Mouse (Mus musculus) naive thymus-derived CD4-positive, alpha-beta T cell, adult 2 months (primary cell): Measurements from ENCODE around the gene Sh3bp5.
A peak's percentile ranks its signal among the peaks of the same experiment; 100 is the strongest.
"Not testable (repeated sequence)": the region's sequence is repeated elsewhere in the genome, so short reads cannot be mapped to it uniquely, and the experiment has no call there.

Experiments used
- DNase-seq: peaks from one replicate; pipeline ENCODE4 v3.0.0-alpha.2; 2011; ENCODE audit warnings: low read depth

Gene Sh3bp5

DNA sequence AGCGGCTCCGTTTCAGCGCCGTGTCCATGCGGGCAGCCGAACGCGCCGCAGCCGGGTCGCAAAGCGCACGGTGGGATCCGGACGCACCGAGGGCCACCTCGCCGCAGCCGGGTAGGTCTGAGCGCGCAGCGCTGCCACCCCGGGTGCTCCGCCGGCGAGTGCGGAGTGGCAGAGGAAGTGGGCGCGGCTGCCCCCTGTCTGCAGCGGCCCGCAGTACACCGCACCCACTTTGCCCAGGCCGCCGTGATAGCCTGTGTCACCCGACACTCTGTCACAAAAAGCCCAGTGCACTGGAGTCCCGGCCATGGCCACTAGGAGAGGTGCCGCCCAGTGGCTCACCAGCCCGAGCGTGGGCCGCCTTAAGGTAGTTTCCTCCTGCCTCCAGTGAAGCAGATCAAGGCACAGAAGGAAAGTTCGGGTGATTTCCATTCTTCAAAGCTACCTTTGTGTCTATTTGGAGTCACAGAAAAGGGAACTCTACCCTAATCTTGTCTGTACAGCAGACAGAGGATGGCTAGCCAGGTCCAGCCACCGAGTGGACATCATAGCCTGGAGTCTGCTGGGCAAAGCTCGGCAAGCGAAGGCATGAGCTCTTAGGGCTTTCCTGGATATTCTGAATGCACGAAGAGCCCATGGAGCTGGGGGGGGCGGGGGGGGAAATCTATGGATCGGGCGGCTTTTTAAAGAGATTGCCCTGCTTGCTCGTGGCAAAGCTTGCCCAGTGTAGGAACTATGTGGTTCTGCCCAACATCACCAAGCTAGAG lies at the start of gene Sh3bp5:
Sh3bp5 (minus strand) TSS at position 149 of the 764 bp plus-strand sequence.
- DNase-seq = peak; percentile 97

DNA sequence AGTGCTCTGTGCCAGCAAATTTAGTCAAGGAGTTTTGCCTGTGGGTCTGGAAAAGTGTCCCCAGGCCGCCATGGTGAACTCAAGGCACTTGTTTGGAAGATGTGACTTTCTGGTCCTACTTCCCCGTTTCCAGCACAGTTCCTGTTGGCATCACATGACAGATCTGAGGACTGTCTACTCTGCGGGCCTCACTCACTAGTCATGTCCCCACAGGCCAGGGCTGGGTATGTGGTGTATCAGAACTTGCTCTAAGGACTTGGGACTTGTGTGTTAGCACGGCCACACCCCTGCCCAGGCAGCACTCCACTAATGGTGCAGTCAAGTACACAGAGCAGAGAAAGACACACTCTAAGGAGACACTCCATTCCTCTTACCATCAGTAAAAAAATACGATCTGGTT lies 46.5 kb upstream of the Sh3bp5 start:
- no peak for DNase-seq

DNA sequence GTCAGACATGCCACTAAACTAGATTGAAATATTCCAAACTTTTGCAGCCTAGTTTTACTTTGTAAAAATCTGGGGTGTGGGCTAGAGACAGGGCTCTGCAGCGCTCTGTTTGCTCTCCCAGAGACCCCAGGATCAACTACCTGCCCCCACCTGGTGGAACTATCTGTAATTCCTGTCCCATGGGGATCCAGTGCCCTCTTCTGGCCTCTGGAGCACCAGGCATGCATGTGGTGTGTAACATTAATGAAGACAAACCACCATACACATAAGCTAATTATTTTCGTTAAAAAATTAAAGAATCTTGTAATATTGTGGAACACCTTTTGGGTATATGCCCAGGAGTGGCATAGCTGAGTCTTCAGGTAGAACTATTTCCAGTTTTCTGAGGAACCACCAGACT lies 37.4 kb upstream of the Sh3bp5 start:
- no peak for DNase-seq

DNA sequence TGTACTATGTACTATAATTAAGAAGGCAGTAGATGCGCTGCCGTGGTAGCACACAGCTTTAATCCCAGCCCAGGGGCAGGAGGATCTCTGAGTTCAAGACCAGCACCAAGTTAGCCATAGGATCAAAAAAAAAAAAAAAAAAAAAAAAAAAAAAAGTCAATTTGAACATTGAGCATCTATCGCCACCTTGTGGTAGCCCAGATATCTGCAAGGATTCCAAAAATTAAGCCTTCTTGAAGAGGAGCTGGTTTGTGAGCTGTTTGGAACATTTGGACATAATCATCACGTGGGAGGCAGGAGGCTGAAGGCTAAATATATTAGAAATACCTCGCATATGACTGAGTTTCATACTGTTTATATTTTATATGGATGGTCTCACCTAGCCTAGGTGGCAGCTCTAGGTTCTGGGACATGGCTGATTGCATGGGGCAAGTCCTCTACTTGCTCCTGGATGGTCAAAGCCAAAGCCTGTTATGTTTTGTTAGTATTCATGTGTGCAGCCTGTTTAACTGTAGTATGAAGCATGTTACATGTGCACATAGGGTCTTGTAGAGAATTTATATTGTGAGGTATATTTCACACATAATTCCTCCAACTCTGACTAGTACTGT lies 36.7 kb upstream of the Sh3bp5 start:
- DNase-seq = peak; percentile 86

DNA sequence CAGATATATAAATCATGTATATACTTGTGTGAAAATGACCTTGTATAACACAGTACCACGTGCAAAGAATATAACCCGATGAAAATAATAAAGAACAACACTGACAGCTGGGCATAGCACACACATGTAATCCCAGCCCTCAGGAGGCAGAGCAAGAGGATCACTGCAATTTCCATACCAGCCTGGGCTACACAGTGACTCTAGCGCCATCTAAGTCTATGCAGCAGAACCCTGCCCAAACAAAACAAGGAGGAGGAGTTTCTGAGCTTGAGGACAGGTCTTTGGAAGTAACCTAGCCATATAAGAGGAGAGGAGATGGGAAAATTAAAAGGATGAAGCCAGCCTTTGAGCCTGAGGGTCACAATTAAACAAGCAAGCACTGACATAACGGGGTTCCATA lies 33.8 kb upstream of the Sh3bp5 start:
- DNase-seq = no peak

DNA sequence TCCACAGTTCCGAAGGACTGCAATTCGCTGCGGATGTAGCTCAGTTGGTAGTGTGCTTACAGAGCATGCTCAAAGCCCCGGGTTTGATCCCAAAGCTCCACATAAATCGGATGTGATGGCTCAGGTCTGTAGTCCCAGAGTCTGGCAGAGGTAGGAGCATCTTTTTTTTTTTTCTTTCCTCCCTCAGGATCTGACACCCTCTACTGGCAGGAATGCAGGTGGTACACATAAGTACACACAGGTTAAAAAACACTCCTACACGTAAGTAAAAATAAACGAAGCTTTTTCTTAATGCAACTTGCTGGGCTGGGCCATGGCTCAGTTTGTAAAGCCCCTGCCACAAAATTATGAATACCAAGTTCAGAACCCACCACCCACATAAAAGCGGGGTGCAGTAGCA lies 28.3 kb upstream of the Sh3bp5 start:
- no peak for DNase-seq

DNA sequence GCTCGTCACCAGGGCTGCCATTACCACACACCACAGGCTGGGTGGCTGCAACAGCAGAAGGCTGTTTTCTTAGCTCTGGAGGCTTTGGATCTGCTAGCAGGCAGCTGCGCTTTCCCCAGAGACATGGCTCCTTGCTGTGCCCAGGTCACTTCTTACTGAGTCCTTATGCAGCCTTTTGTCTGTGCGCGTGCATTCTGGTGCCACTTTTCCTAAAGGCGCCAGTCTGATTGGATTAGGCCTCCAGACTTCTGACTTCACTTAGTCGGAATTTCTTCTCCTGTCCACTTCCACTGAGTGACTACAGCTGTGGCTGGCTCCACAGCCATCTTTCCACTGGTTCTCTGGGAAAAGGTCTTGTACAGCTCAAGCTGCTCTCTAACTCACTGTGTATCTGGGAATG lies 27.0 kb upstream of the Sh3bp5 start:
- DNase-seq = no peak

DNA sequence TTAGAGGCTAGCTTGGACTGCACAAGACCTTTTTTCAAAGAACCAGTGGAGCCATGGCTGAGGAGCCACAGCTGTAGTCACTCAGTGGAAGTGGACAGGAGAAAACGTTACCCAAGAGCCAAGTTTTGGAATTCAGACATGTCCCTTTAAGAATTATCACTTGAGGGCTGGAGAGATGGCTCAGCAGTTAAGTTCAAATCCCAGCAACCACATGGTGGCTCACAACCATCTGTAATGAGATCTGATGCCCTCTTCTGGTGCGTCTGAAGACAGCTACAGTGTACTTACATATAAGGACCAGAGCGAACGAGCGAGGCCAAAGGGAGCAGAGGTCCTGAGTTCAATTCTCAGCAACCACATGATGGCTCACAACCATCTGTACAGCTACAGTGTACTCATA lies 26.3 kb upstream of the Sh3bp5 start:
- peak; percentile 25 for DNase-seq

DNA sequence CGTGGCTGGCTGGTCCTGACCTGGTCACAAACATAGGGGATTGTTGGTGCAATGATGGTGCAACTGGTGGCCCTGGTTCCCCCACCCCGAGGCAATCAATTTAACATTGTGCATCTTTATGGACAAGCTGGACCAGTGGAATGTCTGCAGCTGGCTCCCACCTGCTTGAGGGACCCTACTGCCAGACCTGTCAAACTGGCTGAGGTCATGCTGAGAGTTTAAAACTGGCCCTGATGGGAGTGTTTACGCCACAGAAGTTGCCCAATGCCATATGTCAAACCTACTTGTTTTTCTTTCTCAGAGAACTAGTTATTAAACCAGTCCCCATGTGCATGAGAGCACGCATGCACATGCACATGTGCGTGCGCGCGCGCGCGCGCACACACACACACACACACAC lies 22.1 kb upstream of the Sh3bp5 start:
- no peak for DNase-seq

DNA sequence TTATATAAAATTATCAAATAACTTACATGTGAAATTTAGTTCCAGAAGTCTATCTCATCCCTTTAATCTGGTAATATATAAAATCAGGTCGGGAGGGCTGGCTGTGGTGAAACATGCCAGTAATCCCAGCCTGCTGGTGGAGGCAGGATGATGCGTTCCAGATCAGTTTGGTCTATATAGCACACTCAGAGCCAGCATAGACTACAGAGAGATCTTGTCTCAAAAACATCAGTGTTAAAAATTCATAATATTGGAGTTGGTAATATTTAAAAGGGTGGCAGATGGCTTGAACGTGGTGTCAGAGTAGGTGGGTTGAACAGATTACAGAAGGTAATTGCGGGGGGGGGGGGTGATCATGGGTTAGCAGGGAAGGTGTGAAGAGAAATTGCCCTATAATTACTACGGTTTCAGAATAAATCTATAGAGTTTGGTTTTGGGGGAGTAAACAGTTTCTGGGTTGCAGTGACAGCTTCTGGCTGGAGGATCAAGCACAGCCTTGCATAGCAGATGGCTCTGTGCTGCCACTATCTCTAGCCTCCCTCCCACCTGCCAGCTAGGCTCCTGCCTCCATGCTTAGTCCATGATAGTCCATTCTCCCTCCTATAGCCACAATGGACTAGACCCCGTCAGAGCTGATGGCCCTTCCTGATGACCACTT lies 20.3 kb upstream of the Sh3bp5 start:
- no peak for DNase-seq

DNA sequence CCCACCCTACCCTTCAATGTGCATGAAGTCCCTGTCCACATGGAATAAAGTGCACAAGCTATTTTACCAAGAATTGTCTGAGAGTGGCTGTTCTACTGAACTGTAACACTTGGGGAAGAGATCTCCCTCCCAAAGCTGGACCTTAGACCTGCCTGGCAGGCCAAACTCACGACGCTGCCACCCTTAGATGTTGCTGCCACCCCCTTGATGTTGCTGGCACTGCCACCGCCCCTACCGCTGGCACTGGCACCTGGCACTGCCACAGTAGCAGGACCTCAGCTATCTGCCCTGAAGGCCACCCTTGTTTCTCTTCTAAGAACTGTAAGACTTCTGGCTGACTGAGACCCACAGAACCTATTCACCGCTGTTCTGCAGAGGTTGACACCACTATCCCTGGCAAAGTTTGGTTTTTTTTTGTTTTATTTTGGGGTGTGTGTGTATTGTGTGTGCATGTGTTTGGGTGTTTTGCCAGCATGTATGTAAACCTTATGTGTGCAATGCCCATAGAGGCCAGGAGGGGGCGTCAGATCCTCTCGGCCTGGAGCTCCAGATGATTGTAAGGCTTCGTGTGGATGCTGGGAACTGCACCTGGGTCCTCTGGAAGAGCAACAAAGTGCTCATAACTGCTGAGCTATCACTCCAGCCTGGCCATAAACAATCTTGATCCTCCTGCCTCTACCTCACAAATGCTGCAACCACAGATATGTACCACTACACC lies 19.1 kb upstream of the Sh3bp5 start:
- peak; percentile 22 for DNase-seq

DNA sequence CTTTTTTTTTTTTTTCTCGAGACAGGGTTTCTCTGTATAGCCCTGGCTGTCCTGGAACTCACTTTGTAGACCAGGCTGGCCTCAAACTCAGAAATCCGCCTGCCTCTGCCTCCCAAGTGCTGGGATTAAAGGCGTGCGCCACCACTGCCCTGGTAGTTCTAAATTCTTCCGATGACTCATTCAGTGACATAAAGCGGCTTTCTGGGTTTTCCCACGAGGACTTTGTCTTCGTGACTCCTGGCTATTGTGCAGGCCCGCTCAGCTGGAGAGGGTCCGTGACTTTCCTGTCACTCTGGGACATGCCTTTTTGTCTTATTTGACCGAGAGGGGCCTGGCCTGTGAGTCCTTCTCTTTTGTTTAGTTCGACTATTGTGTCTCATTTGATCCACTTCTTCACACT lies 18.1 kb upstream of the Sh3bp5 start:
- not testable (repeated sequence) for DNase-seq

DNA sequence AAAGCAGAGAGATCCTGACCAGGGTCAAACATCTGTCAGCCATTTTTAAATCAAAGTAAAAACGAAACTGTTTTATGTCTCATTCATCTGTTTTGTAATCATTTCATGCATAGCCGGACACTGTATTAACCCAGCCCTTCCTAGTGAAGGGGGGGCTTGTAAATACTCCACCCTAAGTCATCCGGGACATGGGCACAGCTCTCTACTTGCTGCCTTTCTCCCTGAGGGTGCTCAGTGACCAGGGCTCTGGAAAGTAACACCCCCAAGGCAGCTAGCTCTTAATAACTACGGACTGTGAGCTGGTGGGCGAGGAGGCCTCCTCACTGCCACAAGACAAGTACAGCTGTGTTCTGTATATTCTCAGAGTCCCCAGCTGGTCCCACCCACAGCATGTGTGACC lies 13.1 kb upstream of the Sh3bp5 start:
- DNase-seq = no peak

DNA sequence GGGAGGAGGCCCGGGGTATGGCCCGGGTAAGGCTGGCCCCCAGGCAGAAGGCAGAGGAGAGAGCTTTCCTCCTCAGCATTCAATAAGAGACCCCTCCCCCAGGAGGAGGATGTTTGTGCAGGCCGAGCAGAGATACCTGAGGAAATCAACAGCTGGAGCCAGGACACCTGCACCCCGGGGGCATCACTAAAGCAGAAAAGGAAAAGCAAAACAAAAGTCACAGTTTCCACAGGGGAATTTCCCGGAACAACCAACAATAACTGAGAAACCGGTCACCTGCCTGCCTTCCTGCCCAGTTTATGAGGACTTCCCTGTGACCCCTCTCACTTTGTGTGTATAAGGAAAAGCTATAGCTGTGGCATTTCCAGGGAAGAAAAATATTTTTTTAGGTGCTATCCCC lies 7.7 kb upstream of the Sh3bp5 start:
- DNase-seq = no peak

DNA sequence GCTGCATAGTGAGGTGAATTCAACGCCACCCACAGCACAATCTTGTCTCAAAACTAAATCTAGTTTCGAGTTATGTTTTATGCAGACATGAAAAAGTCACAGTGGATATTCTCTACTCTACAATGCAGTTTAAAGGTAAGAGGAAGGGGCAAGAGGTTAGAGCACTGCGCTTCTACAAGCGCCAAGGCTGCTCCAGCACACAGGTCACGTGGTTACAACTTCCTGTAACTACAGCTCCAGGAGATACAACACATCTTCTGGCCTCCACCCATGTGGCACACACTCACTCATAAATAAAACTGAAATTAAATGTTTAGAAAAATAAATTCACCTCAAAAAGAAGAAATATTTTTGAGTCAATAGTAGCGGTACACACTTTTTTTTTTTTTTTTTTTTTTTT lies 4.8 kb upstream of the Sh3bp5 start:
- DNase-seq = peak; percentile 70

DNA sequence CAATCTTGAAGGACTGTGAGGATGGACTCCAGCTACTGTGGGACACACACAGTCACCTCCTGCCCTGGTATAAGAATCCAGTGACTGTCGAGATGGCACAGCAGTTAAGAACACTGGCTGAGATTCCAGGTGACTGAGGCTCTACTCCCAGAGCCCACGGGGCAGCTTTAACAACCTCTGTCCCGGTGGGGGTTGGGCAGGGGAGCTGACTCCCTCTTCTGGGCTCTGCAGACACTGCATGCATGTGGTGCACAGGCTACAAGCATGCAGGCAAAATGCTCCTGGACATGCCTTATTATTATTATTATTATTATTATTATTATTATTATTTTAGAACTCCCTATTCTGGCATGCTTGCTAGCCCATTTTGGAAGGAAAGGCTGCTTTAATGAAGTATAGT lies 4.4 kb upstream of the Sh3bp5 start:
- no peak for DNase-seq

DNA sequence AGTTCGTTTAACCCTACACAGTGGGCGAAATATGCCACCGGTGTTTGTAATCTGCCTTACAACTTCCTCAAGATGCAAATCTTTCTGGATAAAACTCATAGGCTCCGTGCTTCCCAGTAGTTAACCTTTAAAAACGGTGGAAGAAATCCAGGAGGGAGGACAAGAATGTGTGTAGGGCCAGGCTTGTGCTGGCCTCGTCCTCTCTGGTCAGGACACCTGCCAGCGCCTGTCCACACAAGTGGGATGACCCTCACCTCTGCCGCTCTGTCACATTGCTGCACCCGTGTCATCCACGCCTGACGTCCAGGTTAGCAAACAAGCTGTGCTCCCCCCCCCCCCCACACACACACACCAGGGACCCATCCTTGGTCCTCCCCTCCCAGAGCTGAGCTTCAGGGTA lies 3.4 kb upstream of the Sh3bp5 start:
- DNase-seq = no peak

DNA sequence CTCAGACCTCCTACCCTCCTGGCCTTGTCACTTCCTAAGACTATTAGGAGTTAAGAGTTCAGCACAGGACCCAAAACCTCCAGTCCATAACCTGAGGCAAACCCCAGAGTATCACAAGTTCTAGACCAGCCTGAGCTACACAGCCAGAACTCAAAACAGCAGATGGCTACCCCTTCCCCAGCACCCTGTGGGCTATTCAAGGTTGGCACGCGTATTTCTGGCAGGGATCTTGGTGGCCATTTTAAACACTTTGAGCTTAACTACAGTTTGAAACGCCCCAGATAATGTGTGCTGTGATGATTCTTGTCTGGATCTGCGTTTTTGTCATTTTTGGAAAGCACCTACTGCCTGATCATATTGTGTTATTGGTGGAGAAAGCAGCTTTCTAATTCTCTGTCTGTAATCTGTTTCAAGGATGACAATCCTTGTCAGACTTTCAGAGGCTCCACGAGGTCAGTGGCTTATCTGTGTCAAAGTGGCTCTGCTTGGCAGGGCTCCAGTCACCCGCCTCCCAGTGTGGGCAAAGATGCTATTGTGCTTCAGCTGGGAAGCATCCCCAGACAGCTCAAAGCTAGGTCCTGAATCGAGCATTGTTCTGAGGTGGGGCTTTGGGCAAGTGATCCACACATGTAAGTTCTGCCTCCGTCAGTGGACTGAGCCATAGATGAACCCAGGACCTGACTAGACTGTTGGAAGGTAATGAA lies 2.1 kb upstream of the Sh3bp5 start:
- no peak for DNase-seq

DNA sequence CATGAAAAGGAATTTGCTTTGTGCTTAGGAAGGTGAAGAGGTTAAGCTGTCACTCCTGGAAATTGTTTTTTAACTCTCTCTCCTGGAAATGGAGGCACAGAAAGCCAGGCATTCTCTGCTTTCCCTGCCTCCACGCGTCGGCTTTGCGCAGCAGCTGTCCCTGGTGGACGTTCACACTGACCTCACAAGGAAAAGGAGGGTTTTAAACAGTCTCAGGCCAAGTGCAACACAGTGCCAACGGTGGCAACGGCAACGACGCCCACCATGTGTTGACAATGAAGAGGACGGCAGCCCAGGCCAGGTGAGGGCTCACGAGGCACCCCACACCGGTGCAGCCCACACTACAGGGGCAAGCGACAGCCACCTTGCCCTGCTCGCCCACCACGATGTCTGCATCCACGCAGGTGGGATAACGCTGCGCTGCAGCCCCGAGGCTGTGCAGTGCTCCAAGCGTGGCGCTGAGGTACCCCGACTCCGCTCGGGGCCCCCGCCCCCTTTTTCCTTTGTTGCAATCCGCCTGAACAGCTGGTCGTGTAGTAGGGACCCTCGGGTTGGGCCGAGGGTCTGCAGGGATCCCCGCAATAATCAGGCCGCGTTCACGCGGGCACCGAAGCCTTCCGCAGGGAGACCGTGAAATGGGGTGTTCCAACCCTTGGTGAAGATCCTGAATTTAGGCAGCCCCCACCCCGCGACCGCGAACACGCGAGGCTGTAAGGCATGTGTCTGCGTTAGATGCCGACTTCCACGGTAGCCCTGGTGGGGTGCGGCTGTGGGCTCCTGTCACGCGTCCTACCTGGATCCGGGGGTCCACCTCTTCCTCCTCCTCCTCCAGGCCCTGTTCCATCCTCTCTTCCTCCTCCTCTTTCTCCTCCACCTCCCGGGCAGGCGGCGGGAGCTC lies 611 bp downstream of the Sh3bp5 start:
- peak; percentile 35 for DNase-seq

DNA sequence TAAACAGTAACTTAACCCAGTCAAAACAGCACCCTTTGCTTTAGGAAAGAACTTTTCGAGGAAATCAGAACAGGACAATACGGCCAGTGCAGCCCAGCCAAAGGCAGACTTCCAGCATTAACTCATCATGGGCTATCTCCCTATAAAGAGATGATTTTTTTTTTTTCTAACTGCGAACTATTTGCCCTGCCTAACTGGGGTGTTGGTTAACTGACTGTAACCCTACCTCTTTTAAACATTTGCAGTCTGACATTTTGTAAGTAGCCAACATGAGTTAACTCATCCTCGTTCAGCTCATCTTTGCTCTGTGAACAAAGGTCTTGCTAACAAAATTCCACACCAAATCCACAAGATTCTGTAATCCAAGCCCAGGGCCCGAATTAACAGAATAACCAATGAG lies 1.5 kb downstream of the Sh3bp5 start:
- no peak for DNase-seq

DNA sequence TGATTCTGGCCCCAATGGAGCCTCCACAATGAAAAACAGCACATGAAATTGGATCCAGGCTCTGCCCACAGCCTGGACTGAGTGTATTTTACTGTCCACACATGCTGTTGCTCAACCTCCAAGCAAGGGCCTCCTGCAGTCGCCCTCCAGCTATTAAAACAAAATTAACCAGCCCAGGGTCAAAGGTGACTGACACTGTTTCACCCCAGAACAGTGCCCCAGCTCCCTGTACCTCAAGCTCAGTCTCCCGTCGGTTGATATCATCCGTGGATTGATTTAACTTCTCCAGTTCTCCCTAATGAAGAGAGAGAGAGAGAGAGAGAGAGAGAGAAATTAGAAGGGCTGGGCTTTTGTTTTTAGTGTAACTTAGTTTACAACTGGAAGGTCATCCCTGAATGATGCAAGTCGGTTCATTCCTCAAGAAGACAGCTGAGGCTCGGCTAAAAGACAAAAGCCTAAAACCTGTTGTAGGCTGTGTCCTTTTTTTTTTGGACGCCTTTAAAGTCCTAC lies 2.0 kb downstream of the Sh3bp5 start:
- no peak for DNase-seq
